Mouse (Mus musculus) adrenal gland, adult 18-20 months (tissue): ENCODE results near the gene Plcxd3. TPM values are rescaled to one million over a fixed set of nuclear protein-coding genes. Genes with fewer than 3 reads are reported as not detected.
"Not testable (repeated sequence)": the region's sequence is repeated elsewhere in the genome, so short reads cannot be mapped to it uniquely, and the experiment has no call there.

Source experiments
- DNase-seq, 2 experiments: peaks; one replicate each; pipeline ENCODE4 v3.0.0; 2021 to 2022; ENCODE audit warnings: low spot score in 2 of 2
- total RNA-seq, 2 experiments: library from RNA; stranded (reverse); gene quantifications; 1 replicate in 1 of 2; 2 replicates in 1 of 2; pipeline ENCODE4 v1.2.3; 2021

Gene Plcxd3
- total RNA-seq, 2 experiments from 2014 or later, result 2.8 to 3.7 TPM

DNA sequence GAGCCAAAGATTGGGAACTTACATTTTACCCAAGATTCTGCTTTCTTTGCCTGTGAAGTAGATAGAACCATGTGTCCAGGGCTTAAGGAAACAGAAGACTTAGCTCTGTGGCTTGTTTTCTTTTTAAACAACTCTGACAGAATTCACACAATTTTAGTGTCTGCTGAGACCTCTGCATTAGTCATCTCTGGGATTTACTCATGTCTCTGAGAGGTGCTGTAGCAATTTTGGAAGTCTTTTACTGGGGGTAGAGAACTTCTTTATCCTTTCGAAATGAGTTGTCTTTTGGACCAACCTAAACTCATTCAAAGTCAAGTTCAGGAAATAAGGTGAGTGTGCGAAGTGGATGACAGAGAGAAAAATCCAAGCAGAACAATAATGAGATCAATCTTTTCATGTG is 158.4 kb downstream of the Plcxd3 start:
- peak in 1 of 2 experiments; percentile 4 for DNase-seq

DNA sequence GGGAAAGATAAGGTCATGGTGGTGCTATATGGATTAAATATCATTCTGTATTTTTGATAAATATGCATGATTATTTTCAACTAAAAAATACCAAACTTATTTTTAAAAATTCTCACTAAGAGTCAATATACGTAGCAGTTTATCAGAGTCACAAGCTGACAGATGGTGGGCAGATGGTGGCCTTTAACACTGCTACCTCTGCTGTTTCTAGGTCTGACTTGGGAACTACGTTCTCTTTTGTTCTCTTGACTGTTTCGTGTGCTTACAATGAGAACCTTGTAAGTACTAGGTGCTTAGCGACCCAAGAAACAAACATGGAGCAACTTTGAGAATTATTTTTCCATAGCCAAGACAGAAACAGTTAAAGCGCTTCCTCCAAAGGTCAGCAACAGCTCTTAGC is 183.8 kb downstream of the Plcxd3 start:
- DNase-seq, result no peak

DNA sequence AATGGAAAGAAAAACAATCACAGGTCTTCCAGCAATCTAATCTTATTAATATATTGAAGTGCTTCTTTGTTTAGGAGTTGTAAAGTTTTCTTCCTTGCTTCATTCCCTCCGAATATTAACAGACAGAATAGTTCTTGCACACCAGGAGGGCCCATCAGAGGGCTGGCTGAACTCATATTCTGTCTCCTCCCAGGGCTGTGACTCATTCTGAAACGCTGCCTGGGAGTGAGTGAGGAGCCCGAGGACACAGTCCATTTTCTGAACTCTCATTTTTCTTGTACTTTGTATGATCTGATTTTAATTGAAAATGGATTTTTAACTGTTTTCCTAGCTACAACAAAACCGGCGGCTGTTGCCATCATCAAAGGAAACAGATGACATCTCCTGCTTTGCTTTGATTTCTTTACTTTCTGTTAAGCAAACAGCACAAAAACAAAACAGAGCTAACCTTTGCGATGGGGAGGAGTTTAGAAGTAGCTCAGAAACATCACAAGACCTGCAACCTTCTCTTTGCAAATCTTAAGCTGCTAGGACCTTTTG is 186.2 kb downstream of the Plcxd3 start:
- DNase-seq, result peak; percentile 7 to 21

DNA sequence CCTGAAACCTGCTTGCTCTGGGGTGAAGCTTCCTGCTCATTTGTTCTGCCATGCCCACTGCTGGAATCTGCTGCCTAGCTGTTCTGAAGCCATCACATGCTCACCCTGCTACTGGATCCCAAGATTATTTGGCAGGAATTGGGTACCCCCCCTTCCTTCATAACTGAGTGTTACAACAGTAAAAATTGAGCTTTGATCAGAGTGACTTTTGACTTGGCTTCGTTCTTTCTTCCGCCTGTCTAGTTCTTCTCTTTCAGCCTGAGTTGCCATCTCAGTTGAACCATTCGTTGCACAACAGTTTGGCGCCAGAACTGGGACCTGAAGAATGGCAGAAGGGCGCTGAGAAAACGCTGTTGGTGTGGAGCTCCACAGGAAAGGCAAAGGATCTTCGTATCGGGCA is 220.2 kb downstream of the Plcxd3 start:
- not testable (repeated sequence) for DNase-seq

DNA sequence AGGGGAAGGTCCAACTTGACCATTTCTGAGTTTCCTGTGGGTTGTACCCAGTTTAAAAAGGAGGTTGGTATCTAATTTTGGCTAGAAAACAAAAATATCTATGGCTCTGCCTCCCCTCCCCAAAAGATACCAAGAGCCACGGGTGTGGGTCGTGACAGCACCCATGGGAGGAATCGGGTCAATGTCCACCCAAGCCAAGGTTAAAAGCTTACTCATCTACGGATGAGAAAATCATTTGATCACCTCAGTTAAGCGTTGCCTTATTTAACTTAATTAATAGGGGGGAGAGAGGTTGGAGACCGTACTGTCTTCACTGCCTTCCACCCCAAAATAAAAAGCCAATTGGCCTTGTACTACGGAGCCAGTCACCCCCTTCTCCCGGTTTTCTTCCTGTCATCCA is 223.4 kb downstream of the Plcxd3 start:
- not testable (repeated sequence) for DNase-seq

DNA sequence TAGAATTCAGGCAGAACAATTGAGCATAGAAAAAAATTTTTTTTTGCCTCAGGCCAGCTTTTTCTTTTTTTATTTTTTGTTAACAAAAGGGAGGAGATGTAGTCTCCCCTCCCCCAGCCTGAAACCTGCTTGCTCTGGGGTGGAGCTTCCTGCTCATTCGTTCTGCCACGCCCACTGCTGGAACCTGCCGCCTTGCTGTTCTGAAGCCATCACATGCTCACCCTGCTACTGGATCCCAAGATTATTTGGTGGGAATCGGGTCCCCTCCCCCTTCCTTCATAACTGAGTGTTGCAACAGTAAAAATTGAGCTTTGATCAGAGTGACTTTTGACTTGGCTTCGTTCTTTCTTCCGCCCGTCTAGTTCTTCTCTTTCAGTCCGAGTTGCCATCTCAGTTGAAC is 224.0 kb downstream of the Plcxd3 start:
- DNase-seq, result not testable (repeated sequence)

DNA sequence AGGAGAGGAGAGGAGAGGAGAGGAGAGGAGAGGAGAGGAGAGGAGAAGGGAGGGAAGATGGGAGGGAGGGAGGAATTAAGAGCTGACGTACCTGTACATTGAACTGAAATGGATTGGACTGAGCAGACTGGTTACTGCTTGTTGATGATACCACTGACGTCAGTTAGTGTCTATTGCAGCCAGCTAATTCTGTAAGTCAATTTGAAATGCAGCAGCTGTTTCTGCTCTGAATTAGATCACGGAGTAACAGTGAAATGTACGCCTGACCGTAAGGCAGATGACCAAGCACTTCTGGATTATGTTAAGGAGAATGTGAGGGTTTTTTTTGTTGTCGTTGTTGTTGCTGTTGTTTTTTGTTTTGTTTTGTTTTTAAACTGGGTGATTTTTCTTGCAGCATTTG is 230.3 kb downstream of the Plcxd3 start:
- DNase-seq, result no peak
